Mouse (Mus musculus) spleen, adult 2 months (tissue): ENCODE measurements around the gene Tmem150b.

Experiments
- CTCF ChIP-seq: fragments of 200-500 bp; IDR thresholded peaks from 2 replicates; pipeline ENCODE4 v1.5.1; 2011; ENCODE audit warnings: mild to moderate bottlenecking, inconsistent platforms; ENCODE audit not compliant: insufficient read depth, insufficient read length, insufficient replicate concordance; ENCODE audit errors: extremely low read depth
- POLR2A ChIP-seq: fragments of 200-500 bp; IDR thresholded peaks from 2 replicates; pipeline ENCODE4 v1.6.1; 2011; ENCODE audit warnings: low read depth, low read length, inconsistent platforms

- TF ChIP-seq CTCF (no peak), POLR2A (no peak)
These were observed 54.3 kb downstream of the Tmem150b start for GRCm38 (mm10) chr7:4670655-4671255.
